Mouse (Mus musculus) myocyte (in vitro differentiated cells): Measurements from ENCODE around the gene Polr2m.

Experiments used
- POLR2A ChIP-seq: IDR thresholded peaks from one replicate; pipeline ENCODE4 v1.6.1; 2011; ENCODE audit warnings: low read depth, mild to moderate bottlenecking, control low read depth, moderate library complexity; ENCODE audit not compliant: insufficient read length
- TCF12 ChIP-seq: IDR thresholded peaks from one replicate; pipeline ENCODE4 v1.6.1; 2011; ENCODE audit warnings: mild to moderate bottlenecking, control low read depth; ENCODE audit not compliant: poor library complexity, insufficient read depth, severe bottlenecking
- USF1 ChIP-seq: IDR thresholded peaks from one replicate; pipeline ENCODE4 v1.6.1; 2011; ENCODE audit warnings: low read depth, mild to moderate bottlenecking, control low read depth, moderate library complexity

GRCm38 (mm10) chr9:71450626-71451025 is 35.1 kb downstream of the Polr2m start:
- TF ChIP-seq USF1 (no peak), TCF12 (no peak), POLR2A (no peak)
